Mouse (Mus musculus) embryonic facial prominence, embryonic 12.5 days (tissue): ENCODE results near the gene Psmd3. TPM values are rescaled to one million over a fixed set of nuclear protein-coding genes. Genes with fewer than 3 reads are reported as not detected.

ENCODE experiments used
- ATAC-seq: fragments of 200-750 bp; cut with Nextera tagmentation; 2 replicates; pipeline ENCODE4 v1.8.0; 2017; ENCODE audit not compliant: insufficient number of reproducible peaks, insufficient read depth, low FRiP score, low TSS enrichment
- H3K27ac ChIP-seq: fragments of 300-500 bp; sonication (generic); 2 replicates; pipeline ENCODE4 v1.5.1; 2016; ENCODE audit warnings: mild to moderate bottlenecking
- H3K27me3 ChIP-seq: fragments of 300-500 bp; sonication (generic); 2 replicates; pipeline ENCODE4 v1.6.1; 2016; ENCODE audit warnings: mild to moderate bottlenecking, moderate library complexity
- H3K36me3 ChIP-seq: fragments of 300-500 bp; sonication (generic); 2 replicates; pipeline ENCODE4 v1.6.1; 2016; ENCODE audit warnings: mild to moderate bottlenecking
- H3K4me1 ChIP-seq: fragments of 300-500 bp; sonication (generic); 2 replicates; pipeline ENCODE4 v1.6.1; 2016
- H3K4me2 ChIP-seq: fragments of 300-500 bp; sonication (generic); replicated peaks from 2 replicates; pipeline ENCODE4 v1.6.1; 2016; ENCODE audit warnings: mild to moderate bottlenecking, moderate library complexity
- H3K4me3 ChIP-seq: fragments of 300-500 bp; sonication (generic); 2 replicates; pipeline ENCODE4 v1.5.1; 2016; ENCODE audit warnings: mild to moderate bottlenecking
- H3K9ac ChIP-seq: fragments of 300-500 bp; sonication (generic); 2 replicates; pipeline ENCODE4 v1.6.1; 2016; ENCODE audit warnings: mild to moderate bottlenecking, moderate library complexity
- H3K9me3 ChIP-seq: fragments of 300-500 bp; sonication (generic); 2 replicates; pipeline ENCODE4 v1.6.1; 2016; ENCODE audit warnings: mild to moderate bottlenecking, moderate library complexity
- WGBS: fragments of 180-500 bp; shearing (Covaris S2); methylation state at CpG from one replicate; pipeline ENCODE4 v1.1.7; 2016; 5-methylcytosine and 5-hydroxymethylcytosine counted together
- polyA plus RNA-seq: library from polyadenylated mRNA; unstranded; fragments of >200 nt; fragmentation: Nextera tagmentation; extraction: Ambion mirVana; gene quantifications from 2 replicates; pipeline ENCODE4 v1.2.1, GENCODE M21; 2016

The Psmd3 gene
- polyA plus RNA-seq, 1 experiment from 2014 or later: 248 TPM

DNA sequence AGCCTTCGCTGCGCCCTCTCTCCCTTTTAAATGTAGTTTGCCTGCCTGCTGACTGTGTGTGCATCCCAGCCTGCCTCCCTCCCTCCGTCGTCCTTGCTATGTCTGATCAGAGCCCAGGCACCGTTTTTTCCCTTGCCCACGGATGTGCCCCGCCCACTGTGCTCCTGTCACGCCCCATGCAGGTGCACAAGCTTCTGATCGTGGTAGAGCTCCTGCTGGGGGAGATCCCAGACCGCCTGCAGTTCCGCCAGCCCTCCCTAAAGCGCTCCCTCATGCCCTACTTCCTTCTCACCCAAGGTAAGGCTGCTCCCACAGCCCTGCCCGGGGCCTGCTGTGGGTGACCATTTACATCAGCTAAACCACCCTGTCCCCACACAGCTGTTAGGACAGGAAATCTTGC, 10.8 kb downstream of the Psmd3 start:
- peaks cover 79% of the 10 kb centered on the region for H3K36me3 ChIP-seq
- no peak overlapping the region for H3K4me2 ChIP-seq
- H3K9ac ChIP-seq: no peak overlapping the region
- H3K4me1 ChIP-seq: no peaks in the 10 kb centered on the region
- ATAC-seq: no peak
- no peaks in the 10 kb centered on the region for H3K27me3 ChIP-seq
- 76% methylated on average over 13 of the region's 13 CpGs for WGBS
- H3K4me3 ChIP-seq: no peak overlapping the region
- H3K27ac ChIP-seq: no peak overlapping the region
- H3K9me3 ChIP-seq: no peaks in the 10 kb centered on the region

DNA sequence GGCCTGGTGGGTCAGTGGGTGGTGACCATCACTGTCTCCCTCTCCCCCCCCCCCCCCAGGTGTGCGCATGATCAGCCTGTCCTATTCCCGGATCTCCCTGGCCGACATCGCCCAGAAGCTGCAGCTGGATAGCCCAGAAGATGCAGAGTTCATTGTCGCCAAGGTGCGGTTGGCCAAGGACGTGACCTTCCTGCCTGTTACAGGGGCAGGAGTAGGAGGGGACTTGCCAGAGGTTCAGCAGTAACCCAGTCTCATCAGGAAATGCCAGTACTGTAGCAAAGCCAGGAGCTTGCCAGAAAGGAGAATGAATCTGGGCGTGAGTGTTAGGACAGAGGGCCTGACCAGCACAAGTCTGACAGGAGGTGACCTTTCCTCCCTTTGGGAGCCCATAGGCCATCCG, 11.4 kb downstream of the Psmd3 start:
- Histone ChIP-seq H3K36me3 (peaks cover 76% of the 10 kb centered on the region), H3K4me2 (no peak overlapping the region), H3K27me3 (no peaks in the 10 kb centered on the region), H3K4me1 (no peaks in the 10 kb centered on the region), H3K9ac (no peak overlapping the region), H3K4me3 (no peak overlapping the region), H3K27ac (no peak overlapping the region), H3K9me3 (no peaks in the 10 kb centered on the region)
- ATAC-seq: no peak
- 88% methylated on average over 9 of the region's 9 CpGs for WGBS

- no peak overlapping the region for H3K9ac ChIP-seq
- H3K4me1 ChIP-seq: no peaks in the 10 kb centered on the region
- no peak for ATAC-seq
- H3K4me3 ChIP-seq: no peak overlapping the region
- H3K4me2 ChIP-seq: no peak overlapping the region
- peaks cover 73% of the 10 kb centered on the region for H3K36me3 ChIP-seq
- H3K27ac ChIP-seq: no peak overlapping the region
- WGBS: 86% methylated on average over 9 of the region's 9 CpGs
- H3K9me3 ChIP-seq: no peaks in the 10 kb centered on the region
- H3K27me3 ChIP-seq: no peaks in the 10 kb centered on the region
Observed at GRCm38 (mm10) chr11:98694301-98694700, 11.9 kb downstream of the Psmd3 start.

DNA sequence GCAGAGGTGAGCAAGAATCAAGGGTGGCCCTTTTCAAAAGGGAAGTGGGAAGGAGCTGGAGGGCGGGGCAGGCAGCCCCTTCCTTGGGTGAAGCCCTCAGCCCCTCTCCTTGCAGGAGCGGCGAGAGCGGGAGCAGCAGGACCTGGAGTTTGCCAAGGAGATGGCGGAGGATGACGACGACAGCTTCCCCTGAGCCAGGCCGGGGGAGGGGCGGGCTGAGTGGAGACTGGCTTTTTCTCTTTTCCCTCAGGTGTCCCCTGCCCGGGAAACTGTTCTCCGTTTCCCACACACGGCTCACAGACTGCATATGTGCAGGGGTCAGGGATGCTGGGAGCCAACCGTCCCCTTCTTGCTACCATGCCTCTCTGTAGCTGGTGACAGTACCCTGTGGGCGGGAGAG, 13.1 kb downstream of the Psmd3 start:
- Histone ChIP-seq H3K27me3 (no peaks in the 10 kb centered on the region), H3K9me3 (no peaks in the 10 kb centered on the region), H3K4me2 (no peak overlapping the region), H3K4me1 (peaks cover 2% of the 10 kb centered on the region; the same call in 1 of the 2 replicates), H3K36me3 (peaks cover 62% of the 10 kb centered on the region), H3K9ac (no peak overlapping the region), H3K27ac (no peak overlapping the region), H3K4me3 (no peak overlapping the region)
- ATAC-seq: no peak
- 71% methylated on average over 14 of the region's 14 CpGs for WGBS

- no peak for ATAC-seq
- Histone ChIP-seq H3K4me3 (no peak overlapping the region), H3K27ac (peak overlapping the region; percentile 43; the same call in 1 of the 2 replicates), H3K9ac (no peak overlapping the region), H3K9me3 (no peaks in the 10 kb centered on the region), H3K36me3 (peaks cover 49% of the 10 kb centered on the region), H3K4me2 (no peak overlapping the region), H3K4me1 (peaks cover 5% of the 10 kb centered on the region; the same call in 1 of the 2 replicates), H3K27me3 (no peaks in the 10 kb centered on the region)
- WGBS: 87% methylated on average over 14 of the region's 14 CpGs
Observed at GRCm38 (mm10) chr11:98696454-98697216, 14.3 kb downstream of the Psmd3 start.

GRCm38 (mm10) chr11:98697225-98697624, 14.9 kb downstream of the Psmd3 start:
- Histone ChIP-seq H3K27ac (no peak overlapping the region), H3K36me3 (peaks cover 44% of the 10 kb centered on the region), H3K27me3 (no peaks in the 10 kb centered on the region), H3K4me2 (no peak overlapping the region), H3K9me3 (no peaks in the 10 kb centered on the region), H3K4me1 (peaks cover 5% of the 10 kb centered on the region; the same call in 1 of the 2 replicates), H3K4me3 (no peak overlapping the region), H3K9ac (no peak overlapping the region)
- 88% methylated on average over 12 of the region's 12 CpGs for WGBS
- no peak for ATAC-seq

- Histone ChIP-seq H3K36me3 (peaks cover 29% of the 10 kb centered on the region), H3K9me3 (no peaks in the 10 kb centered on the region), H3K27ac (no peak overlapping the region), H3K4me1 (peaks cover 5% of the 10 kb centered on the region; the same call in 1 of the 2 replicates), H3K4me3 (no peak overlapping the region), H3K4me2 (no peak overlapping the region), H3K27me3 (no peaks in the 10 kb centered on the region), H3K9ac (no peak overlapping the region)
- no peak for ATAC-seq
- WGBS: 81% methylated on average over 16 of the region's 16 CpGs
Observed at GRCm38 (mm10) chr11:98698849-98699640, 16.7 kb downstream of the Psmd3 start.

DNA sequence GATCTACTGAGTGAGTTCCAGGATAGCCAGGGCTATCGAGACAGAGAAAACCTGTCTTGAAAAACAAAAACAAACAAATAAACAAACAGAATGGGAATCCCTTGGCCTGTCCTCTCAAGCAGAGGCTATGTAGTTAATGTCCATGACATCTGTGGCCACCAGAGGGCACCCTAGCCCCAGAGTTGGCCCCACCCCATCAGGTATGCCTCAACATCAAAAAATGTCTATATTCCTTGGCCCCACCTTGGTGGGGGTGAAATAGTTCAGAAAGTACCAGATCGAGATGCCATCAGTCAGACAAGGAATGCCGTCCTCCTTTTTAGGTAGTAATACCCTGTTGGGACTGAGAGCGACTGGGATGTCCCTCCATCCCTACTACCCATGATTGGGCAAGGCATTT, 17.6 kb downstream of the Psmd3 start:
- H3K4me3 ChIP-seq: no peak overlapping the region
- H3K27me3 ChIP-seq: no peaks in the 10 kb centered on the region
- peaks cover 29% of the 10 kb centered on the region for H3K36me3 ChIP-seq
- no peak overlapping the region for H3K27ac ChIP-seq
- ATAC-seq: no peak
- H3K9ac ChIP-seq: no peak overlapping the region
- H3K4me2 ChIP-seq: no peak overlapping the region
- 36% methylated on average over 4 of the region's 4 CpGs for WGBS
- H3K9me3 ChIP-seq: no peaks in the 10 kb centered on the region
- peaks cover 5% of the 10 kb centered on the region; the same call in 1 of the 2 replicates for H3K4me1 ChIP-seq

DNA sequence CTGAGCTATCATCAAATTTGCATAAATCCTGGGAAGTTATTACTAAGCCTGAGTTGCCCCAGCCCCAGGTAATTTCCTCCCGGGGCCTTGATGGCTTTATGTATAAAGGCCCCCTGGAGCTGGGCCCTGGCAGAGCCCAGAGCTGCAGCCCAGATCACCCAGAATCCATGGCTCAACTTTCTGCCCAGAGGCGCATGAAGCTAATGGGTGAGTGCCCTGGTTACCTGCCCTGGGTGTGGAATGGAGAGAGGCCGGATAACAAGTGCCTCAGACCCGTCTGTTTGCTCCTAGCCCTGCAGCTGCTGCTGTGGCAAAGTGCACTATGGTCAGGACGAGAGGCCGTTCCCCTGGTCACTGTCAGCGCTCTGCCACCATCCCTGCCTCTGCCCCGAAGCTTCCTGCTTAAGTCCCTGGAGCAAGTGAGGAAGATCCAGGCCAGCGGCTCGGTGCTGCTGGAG, 18.9 kb downstream of the Psmd3 start, which contains the start of gene Csf3:
Csf3 (plus strand) TSS at position 51 of the 458 bp plus-strand sequence.
- H3K27ac ChIP-seq: no peak within 1 kb of the TSS
- H3K27me3 ChIP-seq: no peaks in the 10 kb centered on the region
- 32% methylated on average over 10 of the region's 10 CpGs for WGBS
- ATAC-seq: no peak
- H3K36me3 ChIP-seq: peaks cover 29% of the 10 kb centered on the region
- H3K9me3 ChIP-seq: no peaks in the 10 kb centered on the region
- peaks cover 5% of the 10 kb centered on the region; the same call in 1 of the 2 replicates for H3K4me1 ChIP-seq
- no peak within 1 kb of the TSS for H3K9ac ChIP-seq
- no peak within 1 kb of the TSS for H3K4me2 ChIP-seq
- H3K4me3 ChIP-seq: no peak within 1 kb of the TSS

DNA sequence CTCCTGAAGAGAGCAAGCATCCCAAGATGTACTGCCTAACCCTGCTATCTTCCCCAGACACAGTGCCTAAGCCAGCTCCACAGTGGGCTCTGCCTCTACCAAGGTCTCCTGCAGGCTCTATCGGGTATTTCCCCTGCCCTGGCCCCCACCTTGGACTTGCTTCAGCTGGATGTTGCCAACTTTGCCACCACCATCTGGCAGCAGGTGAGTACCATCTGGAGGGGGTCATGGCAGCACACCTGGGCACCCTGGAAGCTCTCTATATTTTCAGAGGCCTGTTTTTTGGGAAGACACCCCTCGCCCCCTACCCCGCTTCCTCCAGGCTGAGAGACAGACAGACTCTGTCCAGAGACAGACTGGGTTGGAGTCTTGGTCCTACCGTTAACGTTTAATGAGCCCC, 20.0 kb downstream of the Psmd3 start:
- H3K9ac ChIP-seq: no peak overlapping the region
- H3K4me3 ChIP-seq: no peak overlapping the region
- WGBS: 71% methylated on average over 5 of the region's 5 CpGs
- H3K27me3 ChIP-seq: no peaks in the 10 kb centered on the region
- peaks cover 5% of the 10 kb centered on the region; the same call in 1 of the 2 replicates for H3K4me1 ChIP-seq
- peaks cover 36% of the 10 kb centered on the region for H3K36me3 ChIP-seq
- no peaks in the 10 kb centered on the region for H3K9me3 ChIP-seq
- ATAC-seq: no peak
- H3K4me2 ChIP-seq: no peak overlapping the region
- no peak overlapping the region for H3K27ac ChIP-seq

- WGBS: 87% methylated on average over 10 of the region's 10 CpGs
- Histone ChIP-seq H3K9me3 (no peaks in the 10 kb centered on the region), H3K27ac (no peak overlapping the region), H3K4me2 (no peak overlapping the region), H3K9ac (0 out of 2 replicates have a peak overlapping the region, but pooled peaks have one; percentile 10), H3K4me3 (no peak overlapping the region), H3K4me1 (peaks cover 14% of the 10 kb centered on the region; the same call in 1 of the 2 replicates), H3K27me3 (no peaks in the 10 kb centered on the region), H3K36me3 (peaks cover 61% of the 10 kb centered on the region)
- ATAC-seq: no peak
Observed at GRCm38 (mm10) chr11:98705021-98705420, 22.7 kb downstream of the Psmd3 start.
